Mouse (Mus musculus): ENCODE results near the gene Scml4.

The Scml4 gene

DNA sequence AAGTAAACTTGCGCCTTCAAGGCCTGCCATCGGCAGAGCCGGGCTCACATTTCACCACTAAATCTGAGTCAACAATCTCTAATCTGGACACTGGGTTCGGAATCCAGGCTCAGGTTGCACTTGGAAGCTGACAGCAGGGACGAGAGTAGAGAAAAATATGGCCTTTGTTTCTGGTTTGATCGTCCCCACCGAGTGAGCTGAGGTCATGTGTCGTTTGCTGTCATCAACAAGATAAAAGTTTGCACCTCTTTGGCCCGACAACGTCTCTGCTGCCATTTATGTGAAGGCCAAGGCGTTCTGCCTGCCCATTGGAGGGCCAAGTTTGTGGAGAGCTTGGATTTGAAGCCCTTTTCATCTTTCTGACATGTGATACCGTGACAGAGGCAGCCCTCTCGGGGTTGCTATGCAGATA lies 135.3 kb downstream of the Scml4 start:
- no peak for DNase-seq (ENCODE audit: low spot score)

DNA sequence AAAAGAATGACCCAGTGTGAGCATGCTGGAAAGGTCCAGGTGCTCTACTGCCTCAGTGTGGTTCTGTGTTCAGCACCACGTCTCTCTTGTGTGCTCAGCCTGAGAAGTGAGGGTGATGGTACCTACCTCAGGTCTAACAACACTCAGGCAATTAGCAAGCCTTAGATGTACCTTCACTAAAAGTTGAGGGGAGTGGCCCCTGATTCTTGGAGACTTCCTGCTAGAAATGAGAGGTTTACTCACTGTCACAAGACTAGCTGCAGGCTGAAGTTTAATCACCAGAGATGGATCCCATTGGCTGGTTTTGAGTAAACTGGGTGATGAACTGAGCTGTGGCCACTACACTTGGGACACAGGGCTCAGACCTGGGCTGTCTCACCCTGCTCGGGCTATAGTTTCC lies 137.1 kb downstream of the Scml4 start:
- DNase-seq (ENCODE audit: low spot score): no peak

DNA sequence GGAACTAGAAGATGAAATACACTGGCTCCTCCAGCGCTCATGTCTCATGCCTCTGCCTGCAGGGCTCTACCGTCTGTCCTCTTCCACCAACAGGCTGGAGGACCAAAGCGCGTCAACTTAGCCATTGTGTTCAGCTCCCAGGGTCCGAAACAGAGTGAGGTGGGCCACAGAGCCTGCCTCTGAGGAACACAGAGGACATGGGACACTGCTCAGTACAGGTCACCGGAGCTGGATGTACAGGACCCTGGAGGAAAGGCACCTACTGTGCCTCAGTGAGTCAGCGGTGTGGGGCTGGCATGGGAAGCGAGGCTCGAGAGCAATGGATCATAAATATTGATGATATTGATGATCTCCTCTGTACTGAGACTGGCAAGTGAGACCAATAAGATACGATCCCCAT lies 139.2 kb downstream of the Scml4 start:
- no peak for DNase-seq (ENCODE audit: low spot score)

DNA sequence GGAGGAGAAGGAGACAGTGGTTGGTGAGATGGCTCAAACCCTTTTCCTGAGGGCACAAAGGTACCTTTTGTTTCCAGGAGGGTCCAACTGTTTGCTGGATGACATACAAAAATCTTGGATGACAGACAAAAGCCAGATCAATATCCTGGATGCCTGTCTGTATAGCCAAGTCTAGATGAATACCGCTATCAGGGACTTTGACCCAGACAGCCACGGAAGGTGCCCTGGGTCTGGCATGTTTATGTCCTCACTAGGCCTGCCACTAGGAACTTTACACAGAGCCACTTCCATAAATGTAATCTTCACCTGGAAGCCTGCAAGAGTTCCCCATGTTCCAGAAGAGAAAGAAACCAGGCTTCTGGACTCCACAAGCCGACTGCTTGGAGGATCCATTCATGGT lies 141.3 kb downstream of the Scml4 start:
- no peak for DNase-seq (ENCODE audit: low spot score)

DNA sequence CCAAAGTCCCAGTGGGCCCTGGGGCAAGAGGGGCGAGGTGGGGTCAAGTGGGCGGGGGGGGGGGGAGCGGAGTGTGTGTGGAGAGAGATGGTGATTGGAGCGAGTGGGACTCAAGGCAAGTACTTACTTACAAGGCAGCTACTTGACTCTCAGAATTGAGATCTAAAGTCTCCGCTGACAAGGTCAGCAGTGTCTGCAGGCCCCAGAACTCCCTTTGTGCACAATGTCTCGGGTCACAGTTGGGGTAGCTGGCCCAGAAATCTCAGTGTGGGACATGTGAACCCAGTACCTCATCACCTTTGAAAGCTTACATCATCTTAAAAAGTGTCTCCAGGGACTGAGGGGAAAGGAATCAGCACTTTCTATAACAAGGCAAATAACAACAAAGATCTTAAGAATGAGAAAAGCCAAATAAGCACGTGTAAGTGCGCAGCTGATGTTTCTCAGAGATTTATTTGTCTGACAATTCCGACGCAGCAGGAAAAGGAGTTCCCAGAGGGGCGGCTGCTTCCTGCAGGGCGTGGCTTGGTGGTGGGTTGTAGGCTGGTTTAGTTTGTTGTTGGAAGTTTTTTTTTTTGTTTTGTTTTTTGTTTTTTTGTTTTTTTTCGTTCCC lies 142.0 kb downstream of the Scml4 start:
- DNase-seq (ENCODE audit: low spot score): peak; percentile 23

DNA sequence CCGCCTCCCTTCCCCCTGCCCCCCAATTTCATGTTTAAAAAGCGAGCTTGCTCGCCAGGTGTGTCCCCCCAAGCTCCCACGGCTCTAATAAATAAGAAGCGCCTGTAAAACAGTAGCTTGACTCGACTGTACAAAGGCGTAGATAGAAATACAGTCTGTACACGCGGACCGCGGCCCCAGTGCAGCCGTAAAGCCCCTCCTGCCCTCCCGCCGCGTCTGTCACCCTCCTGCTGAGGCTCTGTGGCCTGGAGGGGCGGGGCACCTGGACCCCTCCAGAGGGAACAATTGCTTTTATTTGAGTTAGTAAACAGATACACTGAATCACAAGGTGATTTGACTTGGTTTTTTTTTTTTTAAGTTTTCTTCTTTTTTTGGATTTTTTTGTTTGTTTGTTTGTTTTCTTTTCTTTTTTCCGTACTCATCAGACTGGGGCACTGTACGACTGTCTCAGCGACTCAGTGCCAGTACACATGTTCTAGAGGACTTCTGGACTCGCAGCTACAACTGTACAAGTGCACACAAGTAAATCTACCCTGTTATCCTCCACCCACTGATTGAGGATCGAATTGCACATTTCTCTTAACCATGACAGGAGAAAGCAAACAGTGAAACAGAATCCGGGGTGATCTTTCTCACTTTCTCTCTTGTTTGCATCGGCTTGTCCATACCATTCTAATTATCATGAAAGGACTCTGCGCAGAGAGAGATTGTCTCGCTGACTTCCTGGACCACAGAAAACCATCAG lies 142.7 kb downstream of the Scml4 start:
- no peak for DNase-seq (ENCODE audit: low spot score)

DNA sequence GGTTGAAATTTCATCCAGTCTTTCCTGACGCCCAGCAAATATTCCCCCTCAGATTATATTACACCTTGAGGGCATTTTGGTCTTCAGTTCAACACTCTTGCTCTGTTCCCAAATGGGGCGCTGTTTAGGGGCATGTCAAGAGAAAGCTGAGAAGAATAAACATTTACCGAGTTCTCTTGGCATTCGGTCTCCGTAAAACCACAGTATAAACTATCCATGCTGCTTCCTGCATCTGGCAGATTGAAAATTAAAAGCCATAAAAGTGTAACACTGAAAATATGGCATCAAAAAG lies 143.2 kb downstream of the Scml4 start:
- DNase-seq (ENCODE audit: low spot score): no peak

DNA sequence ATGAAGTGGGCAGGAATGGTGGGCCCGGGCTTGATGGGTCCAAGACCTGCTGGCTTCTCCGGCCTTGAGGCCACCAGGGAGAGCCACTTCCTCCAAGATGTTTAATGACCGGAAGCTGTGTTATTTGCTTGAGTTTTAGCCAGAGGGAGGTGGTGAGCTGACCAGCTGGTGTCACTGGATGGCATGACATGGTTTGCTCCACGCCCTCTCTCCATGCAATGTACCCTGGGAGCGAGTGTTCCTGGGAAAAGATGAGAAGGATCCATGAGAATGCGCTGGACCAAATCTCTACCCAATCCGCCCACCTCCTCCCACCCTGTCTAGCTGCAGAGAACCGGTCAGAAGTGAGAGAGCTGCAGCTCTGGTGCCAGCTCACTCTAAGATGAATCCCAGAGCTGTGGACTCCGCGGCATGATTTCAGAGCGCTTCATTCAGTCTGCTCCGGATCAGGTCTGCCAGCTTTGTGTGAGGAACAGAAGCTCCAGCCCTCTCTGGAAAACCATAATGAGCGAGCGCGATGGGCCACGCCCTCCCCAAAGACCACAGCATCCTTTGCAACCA lies 144.1 kb downstream of the Scml4 start:
- no peak for DNase-seq (ENCODE audit: low spot score)

DNA sequence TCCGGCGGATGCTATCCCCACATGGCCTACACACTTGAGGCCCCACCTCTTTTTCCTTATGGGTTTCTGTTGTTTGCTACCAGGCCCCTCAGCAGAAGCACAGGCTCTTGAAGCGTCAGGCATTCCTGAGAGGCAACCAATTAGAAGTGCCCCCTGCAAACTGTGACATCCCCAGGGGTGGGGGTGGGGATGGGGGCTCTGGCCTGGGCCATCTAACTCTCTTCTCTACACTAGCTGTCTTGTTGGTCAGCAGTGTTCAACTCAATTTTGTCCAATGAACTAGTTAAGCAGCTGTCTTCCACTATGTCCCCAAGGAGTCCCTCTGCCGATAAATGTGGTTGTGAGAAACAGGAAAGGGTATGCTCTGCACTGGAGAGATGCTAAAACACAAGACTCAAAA lies 144.9 kb downstream of the Scml4 start:
- no peak for DNase-seq (ENCODE audit: low spot score)

DNA sequence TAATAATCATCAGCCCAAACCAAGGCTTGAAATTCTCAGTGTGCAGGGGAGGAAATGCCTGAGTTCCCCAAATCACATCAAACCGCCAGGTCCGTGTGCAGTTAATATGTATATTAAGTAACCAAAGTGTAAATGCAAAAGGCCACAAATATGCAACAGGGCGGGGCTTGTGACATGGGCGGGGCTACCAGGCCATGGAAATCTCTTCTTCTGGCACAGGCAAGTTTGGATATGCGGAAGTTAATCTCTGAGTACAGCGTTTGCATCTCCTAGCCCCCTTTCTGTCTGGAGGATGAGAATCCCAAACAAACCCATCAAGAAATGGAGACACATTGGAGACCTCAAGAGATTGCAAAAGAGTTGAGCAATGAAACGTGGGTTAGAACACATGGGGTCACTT lies 145.5 kb downstream of the Scml4 start:
- DNase-seq (ENCODE audit: low spot score): no peak

DNA sequence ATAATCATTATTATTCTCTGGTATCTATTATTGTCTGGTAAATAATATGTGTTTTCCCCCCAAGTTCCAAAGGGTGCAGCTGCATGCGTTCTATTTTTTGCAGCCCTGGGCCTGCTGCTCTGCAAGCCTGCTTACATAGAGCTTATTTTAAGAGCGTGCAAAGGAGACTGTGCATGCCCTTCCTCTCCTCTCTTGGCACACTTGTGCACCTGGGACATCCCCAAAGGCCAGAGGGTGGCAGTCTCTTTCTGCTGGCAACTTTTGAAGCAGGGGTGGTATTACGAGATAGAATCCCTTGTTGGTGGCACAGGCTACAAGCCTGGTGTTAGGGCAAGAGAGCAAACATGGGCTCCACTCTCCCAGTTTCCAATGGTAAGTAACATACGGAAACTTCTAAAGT lies 146.4 kb downstream of the Scml4 start:
- DNase-seq (ENCODE audit: low spot score): no peak

DNA sequence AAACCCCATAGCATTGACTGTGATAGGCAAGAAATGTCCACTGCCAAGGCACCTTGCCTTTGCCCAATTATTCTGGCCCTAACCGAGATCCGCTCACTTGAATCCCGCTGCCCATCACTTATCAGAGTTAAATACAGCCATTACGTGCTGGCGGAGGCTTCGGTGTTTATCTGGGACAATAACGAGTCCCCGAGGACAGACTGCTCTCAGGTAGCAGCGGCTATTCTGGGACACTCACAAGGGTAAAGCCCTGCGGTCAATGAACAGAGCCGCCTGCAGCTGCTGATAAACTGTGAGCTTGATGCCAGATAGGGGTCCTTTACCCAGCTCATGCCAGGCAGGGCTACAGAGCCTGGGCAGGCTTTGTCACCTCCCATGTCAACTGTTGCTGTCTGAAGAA lies 147.9 kb downstream of the Scml4 start:
- DNase-seq (ENCODE audit: low spot score): no peak
